Mouse (Mus musculus): ENCODE measurements around the gene Phf21a.

Phf21a gene

GRCm38 (mm10) chr2:92229973-92230372 is 137.1 kb downstream of the Phf21a start:
- no peak for DNase-seq (ENCODE audit: low spot score in 2 of 2)

DNA sequence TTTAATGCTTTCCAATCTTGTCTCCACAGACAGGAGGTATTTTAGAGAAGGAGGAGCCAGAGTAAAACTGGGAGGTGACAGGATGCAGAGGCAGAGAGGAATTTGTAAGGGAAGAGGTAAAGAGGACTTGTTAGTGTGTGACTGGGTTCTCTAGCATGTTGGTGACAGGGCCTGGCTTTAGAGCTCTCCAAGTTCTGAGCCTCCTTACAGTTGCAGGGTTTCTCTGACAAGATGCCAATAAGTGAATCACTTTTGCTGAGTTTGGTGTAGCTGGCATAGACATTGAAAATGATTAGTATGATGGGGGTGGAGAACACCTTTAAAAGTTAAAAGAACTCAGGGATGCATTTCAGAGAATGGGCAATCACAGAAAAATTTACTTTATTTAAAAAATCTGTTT is 138.8 kb downstream of the Phf21a start:
- DNase-seq (ENCODE audit: low spot score in 2 of 2) = no peak

GRCm38 (mm10) chr2:92234768-92235332 is 141.9 kb downstream of the Phf21a start:
- no peak for DNase-seq (ENCODE audit: low spot score in 2 of 2)

DNA sequence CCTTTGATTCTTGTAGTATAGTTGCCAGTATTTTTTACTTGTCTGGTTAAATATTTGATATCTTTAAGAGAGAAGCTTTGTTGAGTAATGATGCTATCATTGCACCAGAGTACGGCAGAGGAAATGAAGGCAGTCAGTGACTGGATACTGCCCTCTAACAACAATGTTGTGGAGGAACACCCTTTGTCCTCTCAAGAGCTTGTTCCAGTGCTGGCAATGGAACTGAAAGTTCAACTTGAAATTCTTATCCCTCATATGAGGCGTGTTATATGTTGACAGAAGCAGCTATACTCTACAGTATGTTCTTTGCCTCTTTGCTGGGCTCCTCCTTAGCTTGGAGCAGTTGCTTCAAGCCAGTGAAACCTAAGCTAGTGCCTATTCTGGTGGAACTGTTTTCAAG is 147.4 kb downstream of the Phf21a start:
- no peak for DNase-seq (ENCODE audit: low spot score in 2 of 2)

- DNase-seq (ENCODE audit: low spot score in 2 of 2) = no peak
These were observed 147.9 kb downstream of the Phf21a start for GRCm38 (mm10) chr2:92240816-92241215.

- no peak for DNase-seq (ENCODE audit: low spot score in 2 of 2)
These were observed 148.4 kb downstream of the Phf21a start for GRCm38 (mm10) chr2:92241317-92241716.

GRCm38 (mm10) chr2:92246112-92246511 is 153.2 kb downstream of the Phf21a start:
- DNase-seq (ENCODE audit: low spot score in 2 of 2) = no peak

GRCm38 (mm10) chr2:92247711-92248110 is 154.8 kb downstream of the Phf21a start:
- DNase-seq (ENCODE audit: low spot score in 2 of 2) = no peak

DNA sequence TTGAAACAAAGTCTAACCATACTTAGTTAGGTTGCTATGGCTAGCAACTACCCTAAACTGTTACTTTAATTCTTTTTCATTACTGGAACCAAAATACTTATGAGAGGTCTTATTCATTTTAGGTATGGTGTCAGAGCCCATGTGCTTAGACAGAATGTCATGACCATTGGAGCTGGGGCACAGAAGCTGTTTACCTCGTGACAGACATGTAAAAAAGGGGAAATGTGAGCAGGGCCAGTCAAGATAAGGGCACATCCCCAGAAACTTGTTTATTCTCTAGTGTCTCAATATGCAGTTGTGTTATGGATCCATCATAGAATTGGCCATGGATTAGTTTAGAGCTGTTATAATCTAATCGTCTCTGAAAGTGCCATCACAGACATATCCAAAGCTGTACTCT is 157.6 kb downstream of the Phf21a start:
- DNase-seq (ENCODE audit: low spot score in 2 of 2) = no peak

DNA sequence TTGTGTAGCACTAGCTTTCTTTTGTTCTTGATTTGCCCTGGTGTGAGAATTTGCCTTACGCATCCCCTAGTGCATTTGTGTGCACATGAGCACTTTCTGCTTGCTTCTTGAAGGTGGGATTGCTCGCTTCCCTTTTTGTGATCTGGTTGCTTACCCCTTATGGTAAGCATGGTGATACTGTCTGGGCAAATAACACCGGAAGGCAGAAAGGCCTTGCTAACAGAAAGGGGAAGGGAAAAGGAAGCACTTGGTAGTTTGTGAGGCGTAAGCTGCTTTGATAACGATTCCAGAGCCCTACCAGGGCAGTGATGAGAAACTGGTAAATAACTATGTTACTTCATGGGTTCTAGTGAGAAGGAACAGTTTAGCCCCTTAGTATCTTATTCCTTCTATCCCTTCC is 160.9 kb downstream of the Phf21a start:
- no peak for DNase-seq (ENCODE audit: low spot score in 2 of 2)

DNA sequence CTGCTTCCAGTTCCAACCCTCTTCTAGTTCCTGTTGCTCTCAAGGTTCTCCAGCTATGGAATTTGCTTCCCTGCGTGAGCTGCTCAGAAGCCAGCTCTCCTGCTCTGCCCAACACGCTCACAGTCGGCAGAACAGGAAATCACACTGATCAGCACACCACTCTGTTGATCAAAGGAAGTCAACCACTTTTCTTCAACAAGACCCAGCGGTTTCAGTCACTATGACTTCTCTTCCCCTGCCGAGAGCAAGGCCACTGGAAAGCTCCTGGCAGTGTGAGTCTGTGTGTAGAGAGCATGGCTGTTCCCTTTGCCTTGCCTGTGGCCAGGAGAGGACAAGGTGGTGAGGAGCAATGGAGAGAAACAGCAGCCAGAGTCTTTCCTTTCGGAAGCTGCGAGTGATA is 163.2 kb downstream of the Phf21a start:
- DNase-seq (ENCODE audit: low spot score in 2 of 2) = no peak

DNA sequence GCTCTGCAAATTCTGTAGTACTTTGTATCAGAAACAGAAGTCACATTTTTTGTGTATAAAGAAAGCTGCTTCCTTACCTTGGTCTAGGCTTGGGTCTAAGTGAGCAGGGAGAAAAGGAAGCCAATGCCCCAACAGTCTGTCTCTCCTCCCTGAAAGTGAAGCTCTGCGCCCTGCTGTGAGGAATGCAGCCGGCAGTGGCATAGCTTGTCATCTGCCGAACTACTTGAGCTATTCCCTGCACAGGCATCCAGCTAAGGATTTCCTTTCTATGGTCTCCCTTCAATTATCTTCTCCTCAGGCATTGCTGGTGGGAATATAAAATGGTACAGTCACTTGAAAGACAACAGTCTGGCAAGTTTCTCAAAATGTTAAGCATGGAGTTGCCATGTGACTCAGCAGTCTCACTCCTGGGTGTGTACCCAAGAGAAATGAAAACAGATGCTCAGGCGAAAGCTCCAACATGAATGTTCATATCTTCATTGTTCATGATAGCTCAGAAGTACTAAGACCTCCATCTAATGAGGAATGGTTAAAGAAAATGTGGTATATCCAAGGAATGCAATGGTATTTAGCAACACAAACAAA is 164.5 kb downstream of the Phf21a start:
- no peak for DNase-seq (ENCODE audit: low spot score in 2 of 2)

GRCm38 (mm10) chr2:92259924-92260323 is 167.0 kb downstream of the Phf21a start:
- no peak for DNase-seq (ENCODE audit: low spot score in 2 of 2)

DNA sequence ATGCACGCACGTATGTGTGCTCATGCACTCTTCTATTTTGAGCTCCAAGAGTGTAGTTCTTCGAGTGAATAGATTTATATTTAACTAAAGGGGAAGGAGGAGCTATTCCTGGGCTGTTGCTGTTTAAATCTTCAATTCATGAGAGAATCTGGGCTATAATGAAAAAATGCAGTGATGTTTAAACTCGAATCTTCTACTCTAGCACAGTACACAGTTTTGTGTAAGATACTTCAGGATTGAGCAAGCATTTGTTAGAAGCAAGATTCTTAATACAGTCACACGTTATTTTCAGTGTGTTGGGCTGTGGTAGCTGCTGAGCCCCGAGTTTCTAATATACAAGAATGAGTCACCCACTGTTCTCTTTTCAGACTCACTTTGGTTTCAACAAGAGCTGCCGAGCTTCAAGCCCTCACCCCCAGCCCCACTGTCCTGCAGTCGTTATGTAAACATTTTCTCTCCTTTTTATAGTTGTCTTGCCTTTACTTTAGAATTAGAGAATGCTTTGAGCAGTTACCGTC is 173.2 kb downstream of the Phf21a start:
- DNase-seq (ENCODE audit: low spot score in 2 of 2) = no peak

DNA sequence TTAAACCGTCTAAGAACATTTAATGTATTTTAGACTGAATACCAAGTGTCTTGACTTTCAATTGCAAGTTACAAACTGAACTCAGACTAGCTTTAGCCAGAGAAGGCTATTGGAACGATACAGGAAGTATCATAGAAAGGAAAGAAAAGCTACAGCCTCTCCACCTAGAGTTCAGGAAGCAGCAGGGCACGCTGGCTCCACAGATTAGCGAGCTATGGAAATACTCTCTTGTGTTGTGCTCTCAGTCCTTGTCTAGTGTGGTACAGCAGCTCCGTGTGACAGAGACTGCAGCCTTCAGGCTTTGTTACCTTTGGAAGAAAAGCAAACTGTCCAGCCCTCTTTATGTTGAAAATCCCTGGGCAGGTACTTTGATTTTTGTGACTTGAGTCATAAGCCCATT is 176.3 kb downstream of the Phf21a start:
- no peak for DNase-seq (ENCODE audit: low spot score in 2 of 2)

- no peak for DNase-seq (ENCODE audit: low spot score in 2 of 2)
These were observed 179.6 kb downstream of the Phf21a start for GRCm38 (mm10) chr2:92272510-92272909.

- DNase-seq (ENCODE audit: low spot score in 2 of 2) = no peak
These were observed 180.3 kb downstream of the Phf21a start for GRCm38 (mm10) chr2:92273101-92273801.

DNA sequence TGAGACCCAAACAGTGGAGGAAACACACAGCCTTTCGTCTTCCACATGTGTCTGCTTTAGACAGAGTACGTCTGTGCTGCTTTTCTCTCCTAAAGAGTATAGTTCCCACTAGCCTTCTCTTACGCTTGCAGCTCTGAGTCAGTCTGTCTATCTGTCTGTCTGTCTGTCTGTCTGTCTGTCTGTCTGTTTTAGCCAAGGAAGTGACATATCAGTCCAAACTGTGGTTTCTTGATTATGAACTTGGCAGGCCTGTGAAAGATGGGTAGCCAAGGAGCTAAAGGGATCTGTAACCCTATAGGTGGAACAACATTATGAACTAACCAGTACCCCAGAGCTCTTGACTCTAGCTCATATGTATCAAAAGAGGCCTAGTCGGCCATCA is 180.9 kb downstream of the Phf21a start:
- no peak for DNase-seq (ENCODE audit: low spot score in 2 of 2)

DNA sequence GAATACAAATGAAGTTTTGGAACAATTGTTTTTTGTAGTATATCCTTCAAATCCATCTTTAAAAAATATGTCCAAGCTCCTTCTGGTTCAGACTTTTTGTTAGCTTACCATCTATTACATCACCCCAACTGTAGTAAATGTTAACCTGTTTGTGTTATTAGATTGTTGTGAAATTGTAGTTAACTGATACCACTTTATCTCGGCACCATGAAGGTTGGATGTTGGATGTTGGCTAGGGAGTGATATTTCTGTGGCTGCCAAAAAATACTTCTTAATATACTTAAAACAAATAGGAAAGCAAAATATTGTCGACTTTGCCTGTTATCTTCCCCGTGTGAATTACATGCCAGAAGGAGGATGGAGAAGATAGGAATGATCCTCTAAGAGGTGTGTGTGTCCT is 184.9 kb downstream of the Phf21a start:
- no peak for DNase-seq (ENCODE audit: low spot score in 2 of 2)

DNA sequence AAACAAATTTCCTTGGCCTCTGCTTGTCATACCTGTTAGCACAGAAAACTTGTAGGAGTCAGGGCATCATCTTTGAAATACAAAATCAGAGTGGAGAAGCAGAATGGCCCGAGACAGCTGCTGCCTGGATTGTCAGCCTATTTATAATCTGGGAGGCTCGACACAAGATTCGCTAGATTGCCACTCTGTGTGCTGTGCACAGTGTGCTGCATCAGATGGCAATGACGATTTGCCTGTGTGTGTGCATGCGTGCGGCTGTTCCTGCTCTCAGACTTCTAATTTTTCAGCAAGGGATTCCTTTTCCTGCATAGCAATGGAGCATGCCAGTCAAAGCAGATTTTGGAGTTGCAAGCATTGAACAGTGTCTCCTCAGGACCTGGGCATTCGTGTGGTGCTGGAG is 185.7 kb downstream of the Phf21a start:
- peak; percentile 31 to 37 for DNase-seq (ENCODE audit: low spot score in 2 of 2)

GRCm38 (mm10) chr2:92279398-92279797 is 186.5 kb downstream of the Phf21a start:
- DNase-seq (ENCODE audit: low spot score in 2 of 2) = no peak

DNA sequence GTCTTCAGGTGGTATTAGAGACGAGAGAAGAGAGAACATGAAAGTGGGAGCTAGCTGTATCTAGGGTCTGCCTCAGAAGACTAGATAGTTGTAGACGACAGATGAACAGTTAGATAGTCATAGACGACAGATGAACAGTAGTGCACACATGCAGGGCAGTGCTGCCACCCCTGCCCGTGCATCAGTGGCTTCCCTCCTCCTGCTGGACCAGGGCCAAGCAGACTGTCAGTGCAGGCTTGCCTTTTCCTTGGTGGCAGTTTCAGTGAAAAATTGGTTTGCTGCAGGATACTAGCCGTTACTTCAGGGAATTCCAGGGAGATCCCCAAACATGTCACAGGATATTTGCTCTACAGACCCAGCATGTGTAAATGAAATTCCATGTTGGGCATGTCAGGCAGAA is 192.7 kb downstream of the Phf21a start:
- DNase-seq (ENCODE audit: low spot score in 2 of 2) = peak in 1 of 2 experiments; percentile 21

GRCm38 (mm10) chr2:92289335-92289734 is 196.4 kb downstream of the Phf21a start:
- DNase-seq (ENCODE audit: low spot score in 2 of 2) = no peak
